Mouse (Mus musculus): ENCODE results near the gene Carhsp1. TPM values are rescaled to one million over a fixed set of nuclear protein-coding genes. Genes with fewer than 3 reads are reported as not detected.
A peak's percentile ranks its signal among the peaks of the same experiment; 100 is the strongest.

Gene Carhsp1
- polyA plus RNA-seq, 1 experiment: 80.6 TPM

DNA sequence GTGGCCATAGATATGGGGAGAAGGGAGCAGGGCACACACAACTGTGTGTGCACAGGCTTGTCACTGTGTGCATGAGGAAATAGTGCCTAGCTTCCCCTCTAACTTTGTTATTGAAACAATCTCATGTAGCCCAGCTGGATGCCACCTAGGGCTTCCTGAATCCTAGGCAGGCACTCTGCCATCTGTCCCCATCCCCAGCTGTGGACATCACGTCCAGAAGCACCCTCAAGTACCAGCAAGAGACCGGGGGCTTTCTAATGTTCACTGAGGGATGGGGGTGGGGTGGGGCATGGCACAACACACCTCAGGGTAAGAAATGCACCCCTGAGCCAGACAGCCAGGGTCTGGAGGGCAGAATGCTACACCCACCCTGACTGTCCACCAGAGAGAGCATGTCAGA is 3.6 kb downstream of the Carhsp1 start:
- Histone ChIP-seq H3K4me1 (ENCODE audit: control insufficient read depth, insufficient read depth, low read length) (peaks cover 20% of the 10 kb centered on the region), H3K27ac (ENCODE audit: control insufficient read depth, insufficient read depth, low read depth, low read length) (no peak overlapping the region), H3K27me3 (ENCODE audit: control insufficient read depth, insufficient read depth, low read length) (no peaks in the 10 kb centered on the region), H3K36me3 (ENCODE audit: control insufficient read depth, insufficient read depth, low read length) (no peaks in the 10 kb centered on the region), H3K4me3 (ENCODE audit: control insufficient read depth, low read depth, low read length) (no peak overlapping the region)
- TF ChIP-seq CTCF (IDR thresholded peaks at IDR 0.05; ENCODE audit: control insufficient read depth, insufficient read depth, insufficient replicate concordance, low read depth, low read length) (no peak), POLR2A (IDR thresholded peaks at IDR 0.05; ENCODE audit: control insufficient read depth, low read depth, low read length) (no peak)

DNA sequence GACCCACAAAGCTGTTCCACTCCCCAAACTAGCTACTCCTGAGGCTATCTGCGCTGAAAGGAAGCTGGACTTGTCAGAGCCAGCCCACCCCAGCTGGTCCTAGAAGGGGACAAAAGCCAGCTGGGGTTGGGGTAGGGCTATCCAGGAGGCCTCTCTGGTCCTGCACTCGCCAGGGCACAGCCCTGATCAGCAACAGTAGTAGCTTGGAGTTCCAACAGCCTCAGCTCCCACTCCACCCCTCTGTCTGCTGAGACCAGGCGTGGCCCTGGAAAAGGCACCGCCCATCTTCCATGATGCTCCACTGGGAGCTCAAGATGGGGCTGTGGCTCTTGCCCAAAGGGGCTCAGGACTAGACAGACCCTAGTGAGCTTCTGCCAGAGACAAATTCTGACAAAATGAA is 4.1 kb downstream of the Carhsp1 start:
- TF ChIP-seq POLR2A (IDR thresholded peaks at IDR 0.05; ENCODE audit: control insufficient read depth, low read depth, low read length) (no peak), CTCF (IDR thresholded peaks at IDR 0.05; ENCODE audit: control insufficient read depth, insufficient read depth, insufficient replicate concordance, low read depth, low read length) (no peak)
- H3K4me3 ChIP-seq (ENCODE audit: control insufficient read depth, low read depth, low read length): no peak overlapping the region
- H3K27ac ChIP-seq (ENCODE audit: control insufficient read depth, insufficient read depth, low read depth, low read length): no peak overlapping the region
- no peaks in the 10 kb centered on the region for H3K36me3 ChIP-seq (ENCODE audit: control insufficient read depth, insufficient read depth, low read length)
- peaks cover 20% of the 10 kb centered on the region for H3K4me1 ChIP-seq (ENCODE audit: control insufficient read depth, insufficient read depth, low read length)
- H3K27me3 ChIP-seq (ENCODE audit: control insufficient read depth, insufficient read depth, low read length): no peaks in the 10 kb centered on the region

DNA sequence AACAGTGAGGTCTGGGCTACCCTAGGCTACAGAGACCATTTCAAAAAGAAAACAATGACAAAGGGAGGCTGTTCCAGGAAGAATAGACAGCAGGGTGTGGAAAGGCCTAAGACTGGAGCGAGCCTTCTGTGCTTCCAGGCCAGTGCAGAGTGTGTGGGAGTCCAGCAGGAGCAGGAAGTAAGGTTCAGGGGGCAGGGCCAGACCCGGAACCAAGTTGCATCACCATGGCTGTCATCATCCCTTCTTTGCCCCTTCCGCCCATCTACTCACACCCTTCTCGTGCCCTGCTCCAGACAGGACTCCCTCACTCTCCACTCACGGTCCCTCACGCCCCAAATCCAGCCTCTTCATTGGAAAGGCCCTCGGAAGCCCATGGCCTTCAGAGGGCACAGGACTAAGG is 4.7 kb downstream of the Carhsp1 start:
- no peaks in the 10 kb centered on the region for H3K36me3 ChIP-seq (ENCODE audit: control insufficient read depth, insufficient read depth, low read length)
- TF ChIP-seq CTCF (IDR thresholded peaks at IDR 0.05; ENCODE audit: control insufficient read depth, insufficient read depth, insufficient replicate concordance, low read depth, low read length) (no peak), POLR2A (IDR thresholded peaks at IDR 0.05; ENCODE audit: control insufficient read depth, low read depth, low read length) (no peak)
- no peak overlapping the region for H3K27ac ChIP-seq (ENCODE audit: control insufficient read depth, insufficient read depth, low read depth, low read length)
- no peaks in the 10 kb centered on the region for H3K27me3 ChIP-seq (ENCODE audit: control insufficient read depth, insufficient read depth, low read length)
- H3K4me3 ChIP-seq (ENCODE audit: control insufficient read depth, low read depth, low read length): no peak overlapping the region
- peaks cover 20% of the 10 kb centered on the region for H3K4me1 ChIP-seq (ENCODE audit: control insufficient read depth, insufficient read depth, low read length)

DNA sequence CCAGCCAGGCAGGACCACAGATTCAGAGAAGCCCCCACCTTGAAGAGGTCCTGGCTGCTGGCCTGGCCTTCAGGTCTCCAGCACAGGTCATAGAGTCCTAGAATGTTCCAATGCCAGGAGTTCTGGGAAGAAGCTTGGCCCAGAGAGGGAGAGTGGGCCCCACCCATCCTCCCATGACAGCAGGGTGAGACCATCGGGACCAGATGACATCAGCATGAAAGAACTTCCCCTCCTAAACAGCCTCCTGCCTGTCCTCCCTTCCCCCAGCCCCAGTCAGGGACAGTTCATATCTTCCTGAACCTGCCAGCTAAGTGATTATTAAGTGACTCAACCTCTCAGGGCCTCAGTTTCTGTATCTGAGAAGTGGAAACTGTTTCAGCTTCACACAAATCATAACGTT is 5.5 kb downstream of the Carhsp1 start:
- Histone ChIP-seq H3K4me1 (ENCODE audit: control insufficient read depth, insufficient read depth, low read length) (peaks cover 13% of the 10 kb centered on the region), H3K27ac (ENCODE audit: control insufficient read depth, insufficient read depth, low read depth, low read length) (peak overlapping the region; percentile 67), H3K27me3 (ENCODE audit: control insufficient read depth, insufficient read depth, low read length) (no peaks in the 10 kb centered on the region), H3K36me3 (ENCODE audit: control insufficient read depth, insufficient read depth, low read length) (no peaks in the 10 kb centered on the region), H3K4me3 (ENCODE audit: control insufficient read depth, low read depth, low read length) (peak overlapping the region; percentile 70)
- TF ChIP-seq CTCF (IDR thresholded peaks at IDR 0.05; ENCODE audit: control insufficient read depth, insufficient read depth, insufficient replicate concordance, low read depth, low read length) (no peak), POLR2A (IDR thresholded peaks at IDR 0.05; ENCODE audit: control insufficient read depth, low read depth, low read length) (peak; percentile 56)

DNA sequence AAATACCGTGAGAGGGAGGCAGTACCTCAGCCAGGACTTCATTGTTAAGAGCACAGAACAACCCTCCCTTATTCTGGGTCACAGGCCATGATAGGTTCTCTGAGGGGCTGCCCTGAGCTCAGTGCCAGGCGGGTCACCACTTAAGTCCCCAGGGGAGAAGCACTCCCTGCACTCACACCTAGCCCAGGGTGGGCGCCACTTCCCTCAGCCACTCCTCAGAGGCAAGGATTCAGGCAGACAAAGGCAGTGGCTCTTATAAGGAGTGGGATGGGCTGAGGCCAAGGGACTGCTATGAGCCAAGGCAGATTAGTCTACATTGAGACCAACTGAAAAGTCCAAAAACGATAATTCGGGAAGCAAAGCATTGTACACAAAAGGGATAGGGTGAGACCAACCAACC is 6.6 kb downstream of the Carhsp1 start:
- peak overlapping the region; percentile 70 for H3K4me3 ChIP-seq (ENCODE audit: control insufficient read depth, low read depth, low read length)
- no peak overlapping the region for H3K27ac ChIP-seq (ENCODE audit: control insufficient read depth, insufficient read depth, low read depth, low read length)
- no peak for TF ChIP-seq CTCF (IDR thresholded peaks at IDR 0.05; ENCODE audit: control insufficient read depth, insufficient read depth, insufficient replicate concordance, low read depth, low read length)
- TF ChIP-seq POLR2A (IDR thresholded peaks at IDR 0.05; ENCODE audit: control insufficient read depth, low read depth, low read length): no peak
- peaks cover 10% of the 10 kb centered on the region for H3K4me1 ChIP-seq (ENCODE audit: control insufficient read depth, insufficient read depth, low read length)
- no peaks in the 10 kb centered on the region for H3K27me3 ChIP-seq (ENCODE audit: control insufficient read depth, insufficient read depth, low read length)
- no peaks in the 10 kb centered on the region for H3K36me3 ChIP-seq (ENCODE audit: control insufficient read depth, insufficient read depth, low read length)

DNA sequence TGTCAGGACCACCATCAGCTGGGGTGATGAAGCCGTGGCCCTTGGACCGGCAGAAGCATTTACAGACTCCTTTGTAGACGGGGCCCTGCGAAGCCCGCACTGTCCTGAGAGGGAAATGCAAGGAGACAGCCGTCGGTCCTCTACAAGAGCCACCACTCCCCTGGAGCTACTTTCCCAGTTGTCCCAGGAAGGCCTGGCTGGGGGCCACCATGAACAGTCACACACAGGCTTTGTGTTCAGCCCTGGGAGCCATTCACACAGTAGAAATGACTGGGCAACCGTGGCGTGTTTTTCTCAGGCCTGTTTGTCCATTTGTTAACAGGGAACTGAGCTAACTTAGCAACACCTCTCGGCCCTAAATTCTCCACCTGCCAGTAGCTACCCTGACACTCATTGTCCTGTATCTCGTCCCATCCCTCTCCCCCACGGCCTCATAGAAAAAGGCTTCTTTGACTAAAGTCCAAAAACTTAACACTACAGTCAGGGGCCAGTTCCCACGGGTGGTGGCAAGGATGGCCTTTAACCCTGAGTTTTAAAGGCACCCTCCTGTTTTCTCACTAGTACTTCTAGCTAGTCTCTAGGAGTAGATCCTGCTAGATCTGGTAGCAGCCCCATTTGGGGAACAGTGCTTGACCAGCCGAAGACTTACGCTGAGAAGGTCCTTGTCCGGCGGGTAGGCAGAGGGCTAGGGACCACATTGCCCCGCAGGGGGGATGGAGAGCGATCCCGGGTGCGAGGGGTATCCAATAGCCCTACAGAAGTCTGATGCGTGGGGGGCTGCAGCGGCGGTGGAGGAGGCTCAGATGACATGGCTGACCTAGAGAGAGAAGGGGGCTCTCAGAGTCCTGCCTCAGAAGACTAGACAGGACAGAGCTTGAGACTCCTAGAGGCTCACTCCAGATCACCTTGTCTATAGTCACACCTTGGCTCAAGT is 8.1 kb downstream of the Carhsp1 start:
- Histone ChIP-seq H3K4me1 (ENCODE audit: control insufficient read depth, insufficient read depth, low read length) (peaks cover 10% of the 10 kb centered on the region), H3K27ac (ENCODE audit: control insufficient read depth, insufficient read depth, low read depth, low read length) (no peak overlapping the region), H3K36me3 (ENCODE audit: control insufficient read depth, insufficient read depth, low read length) (no peaks in the 10 kb centered on the region), H3K27me3 (ENCODE audit: control insufficient read depth, insufficient read depth, low read length) (no peaks in the 10 kb centered on the region), H3K4me3 (ENCODE audit: control insufficient read depth, low read depth, low read length) (peak overlapping the region; percentile 70)
- TF ChIP-seq POLR2A (IDR thresholded peaks at IDR 0.05; ENCODE audit: control insufficient read depth, low read depth, low read length): no peak
- TF ChIP-seq CTCF (IDR thresholded peaks at IDR 0.05; ENCODE audit: control insufficient read depth, insufficient read depth, insufficient replicate concordance, low read depth, low read length): no peak

DNA sequence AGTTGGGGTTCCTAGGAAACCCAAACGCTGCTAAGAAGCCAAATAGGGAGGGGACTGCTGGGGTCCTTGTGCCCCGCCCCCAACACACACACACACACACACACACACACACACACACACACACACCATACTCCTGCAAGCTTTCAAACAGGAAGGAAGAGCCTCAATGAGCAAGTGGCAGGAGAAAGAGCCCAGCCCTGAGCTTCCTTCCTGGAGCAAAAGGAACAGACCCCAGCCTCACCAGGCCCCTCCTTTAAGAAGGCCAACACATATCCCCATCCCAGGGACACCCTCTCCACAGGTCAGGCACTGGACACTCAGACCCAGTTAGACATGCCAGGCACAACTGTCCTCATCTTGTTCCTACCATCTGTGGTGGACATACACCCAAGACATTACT is 8.9 kb downstream of the Carhsp1 start:
- Histone ChIP-seq H3K27ac (ENCODE audit: control insufficient read depth, insufficient read depth, low read depth, low read length) (no peak overlapping the region), H3K27me3 (ENCODE audit: control insufficient read depth, insufficient read depth, low read length) (no peaks in the 10 kb centered on the region), H3K36me3 (ENCODE audit: control insufficient read depth, insufficient read depth, low read length) (no peaks in the 10 kb centered on the region), H3K4me3 (ENCODE audit: control insufficient read depth, low read depth, low read length) (peak overlapping the region; percentile 30), H3K4me1 (ENCODE audit: control insufficient read depth, insufficient read depth, low read length) (peaks cover 10% of the 10 kb centered on the region)
- TF ChIP-seq POLR2A (IDR thresholded peaks at IDR 0.05; ENCODE audit: control insufficient read depth, low read depth, low read length): no peak
- no peak for TF ChIP-seq CTCF (IDR thresholded peaks at IDR 0.05; ENCODE audit: control insufficient read depth, insufficient read depth, insufficient replicate concordance, low read depth, low read length)

Data from testis, adult 2 months (tissue).